Comparison of ENCODE assay signal across 15 mouse cellular contexts in the genomic region with DNA sequence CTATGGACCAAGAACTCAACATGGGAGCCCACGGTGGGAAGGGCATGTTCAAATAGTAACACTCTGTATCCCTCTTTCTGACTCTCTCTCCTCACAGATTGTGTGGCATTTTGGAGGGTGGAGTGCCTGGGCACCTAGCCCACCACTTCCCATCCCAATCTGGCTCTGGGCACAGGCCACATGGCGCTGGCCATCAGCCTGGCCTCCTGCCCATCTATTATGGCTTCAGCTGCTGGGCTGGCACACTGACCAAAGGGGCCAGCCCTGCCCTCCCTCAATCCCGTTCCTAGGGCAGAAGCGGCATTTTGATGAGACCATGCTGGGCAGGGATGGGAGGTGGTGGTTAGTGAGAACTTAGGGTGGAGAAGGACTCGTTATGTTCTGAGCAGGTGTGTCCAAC. TPM values are rescaled to one million over a fixed set of nuclear protein-coding genes. Genes with fewer than 3 reads are reported as not detected.
DNase-seq lines count a peak whose midpoint lies in the region; ATAC-seq lines count a peak whose summit lies in the region.
"Had no signal": no experiment of that assay in that cellular context is flagged by ENCODE, and none has a peak within 500 bp of the region (broad histone marks: within the 10 kb centered on the region; RNA-seq: fewer than 3 reads in every experiment).

No protein-coding gene starts in this region.

- H3K27ac ChIP-seq in forebrain, embryonic 14.5 days (ENCODE audit: low read depth, low read length): peak overlapping the region; percentile 65; the same call in 1 of the 2 replicates
- no peak overlapping the region for H3K27ac ChIP-seq in forebrain, embryonic 10.5 days
- 0 out of 2 replicates have a peak overlapping the region, but pooled peaks have one; percentile 53 for H3K27ac ChIP-seq in midbrain, embryonic 15.5 days
- H3K27ac ChIP-seq in midbrain, embryonic 13.5 days: no peak overlapping the region
- H3K27ac ChIP-seq in limb, embryonic 10.5 days: no peak overlapping the region
- H3K27ac ChIP-seq: heart, embryonic 13.5 days; stomach, embryonic 15.5 days had no signal

- H3K4me1 ChIP-seq in forebrain, embryonic 14.5 days (ENCODE audit: control insufficient read depth, insufficient read depth, low read length): peaks cover 19% of the 10 kb centered on the region
- peaks cover 22% of the 10 kb centered on the region for H3K4me1 ChIP-seq in forebrain, embryonic 10.5 days
- H3K4me1 ChIP-seq in midbrain, embryonic 15.5 days: peaks cover 18% of the 10 kb centered on the region; the same call in 1 of the 2 replicates
- H3K4me1 ChIP-seq in midbrain, embryonic 13.5 days (replicated peaks): peaks cover 18% of the 10 kb centered on the region
- H3K4me1 ChIP-seq in limb, embryonic 10.5 days: peaks cover 32% of the 10 kb centered on the region

- no peaks in the 10 kb centered on the region for H3K27me3 ChIP-seq in forebrain, embryonic 14.5 days (replicated peaks; ENCODE audit: control insufficient read depth, insufficient read depth, low read length)
- peaks cover 74% of the 10 kb centered on the region for H3K27me3 ChIP-seq in forebrain, embryonic 10.5 days (ENCODE audit: poor library complexity, severe bottlenecking)
- H3K27me3 ChIP-seq in midbrain, embryonic 15.5 days (replicated peaks): 0 out of 2 replicates have a peak, but pooled peaks cover 6% of the 10 kb centered on the region
- H3K27me3 ChIP-seq in midbrain, embryonic 13.5 days: peaks cover 39% of the 10 kb centered on the region
- peaks cover 52% of the 10 kb centered on the region for H3K27me3 ChIP-seq in limb, embryonic 10.5 days (ENCODE audit: low read depth, poor library complexity, severe bottlenecking)
- H3K27me3 ChIP-seq: Patski had no signal

- no peak for ATAC-seq in forebrain, embryonic 14.5 days
- no peak for ATAC-seq in midbrain, embryonic 15.5 days (replicated peaks)
- no peak for ATAC-seq in midbrain, embryonic 13.5 days
- ATAC-seq: Patski had no signal

- H3K4me2 ChIP-seq in forebrain, embryonic 14.5 days (ENCODE audit: low read length): no peak overlapping the region
- no peak overlapping the region for H3K4me2 ChIP-seq in midbrain, embryonic 15.5 days
- no peak overlapping the region for H3K4me2 ChIP-seq in midbrain, embryonic 13.5 days (replicated peaks)
- H3K4me2 ChIP-seq: heart, embryonic 13.5 days; stomach, embryonic 15.5 days had no signal

- no peaks in the 10 kb centered on the region for H3K36me3 ChIP-seq in forebrain, embryonic 14.5 days (ENCODE audit: control insufficient read depth, insufficient read depth, low read length)
- H3K36me3 ChIP-seq in forebrain, embryonic 10.5 days (replicated peaks): no peaks in the 10 kb centered on the region
- H3K36me3 ChIP-seq in midbrain, embryonic 15.5 days (replicated peaks): no peaks in the 10 kb centered on the region
- no peaks in the 10 kb centered on the region for H3K36me3 ChIP-seq in midbrain, embryonic 13.5 days
- no peaks in the 10 kb centered on the region for H3K36me3 ChIP-seq in limb, embryonic 10.5 days
- H3K36me3 ChIP-seq: heart, embryonic 13.5 days; stomach, embryonic 15.5 days had no signal

- no peaks in the 10 kb centered on the region for H3K9me3 ChIP-seq in forebrain, embryonic 14.5 days (replicated peaks; ENCODE audit: control insufficient read depth, low read length)
- no peaks in the 10 kb centered on the region for H3K9me3 ChIP-seq in forebrain, embryonic 10.5 days
- H3K9me3 ChIP-seq in midbrain, embryonic 15.5 days: no peaks in the 10 kb centered on the region
- no peaks in the 10 kb centered on the region for H3K9me3 ChIP-seq in midbrain, embryonic 13.5 days
- no peaks in the 10 kb centered on the region for H3K9me3 ChIP-seq in limb, embryonic 10.5 days (replicated peaks)
- H3K9me3 ChIP-seq: heart, embryonic 13.5 days; stomach, embryonic 15.5 days had no signal

- WGBS in forebrain, embryonic 14.5 days: 56% methylated on average over 5 of the region's 5 CpGs
- WGBS in forebrain, embryonic 10.5 days: 84% methylated on average over 5 of the region's 5 CpGs
- WGBS in midbrain, embryonic 15.5 days: 64% methylated on average over 5 of the region's 5 CpGs
- 88% methylated on average over 5 of the region's 5 CpGs for WGBS in midbrain, embryonic 13.5 days
- WGBS in limb, embryonic 10.5 days: 82% methylated on average over 5 of the region's 5 CpGs

- DNase-seq in forebrain, embryonic 14.5 days (ENCODE audit: low spot score): no peak
- DNase-seq in forebrain, embryonic 10.5 days (ENCODE audit: extremely low spot score, low spot score): no peak
- DNase-seq in cerebellum, postnatal 14 days: peak; percentile 99 to 100
- DNase-seq in layer of hippocampus, postnatal 25 days (ENCODE audit: extremely low spot score in 1 of 2, low spot score in 1 of 2): peak; percentile 59 to 60
- DNase-seq in retina, embryonic 14.5 days (ENCODE audit: low spot score): no peak
- no peak for DNase-seq in limb, embryonic 10.5 days (ENCODE audit: low spot score)
- DNase-seq: adrenal gland, postnatal 10 days; embryo, embryonic 11 days; kidney, adult 11 months; lung, adult 2 months had no signal

- no peak overlapping the region for H3K4me3 ChIP-seq in forebrain, embryonic 14.5 days (ENCODE audit: low read depth, low read length)
- H3K4me3 ChIP-seq in forebrain, embryonic 10.5 days: no peak overlapping the region
- no peak overlapping the region for H3K4me3 ChIP-seq in midbrain, embryonic 15.5 days
- no peak overlapping the region for H3K4me3 ChIP-seq in midbrain, embryonic 13.5 days (replicated peaks)
- no peak overlapping the region for H3K4me3 ChIP-seq in limb, embryonic 10.5 days
- H3K4me3 ChIP-seq: heart, embryonic 13.5 days; stomach, embryonic 15.5 days had no signal

- H3K9ac ChIP-seq in forebrain, embryonic 14.5 days (ENCODE audit: low read length): no peak overlapping the region
- no peak overlapping the region for H3K9ac ChIP-seq in midbrain, embryonic 15.5 days
- no peak overlapping the region for H3K9ac ChIP-seq in midbrain, embryonic 13.5 days (replicated peaks)
- H3K9ac ChIP-seq: heart, embryonic 13.5 days; stomach, embryonic 15.5 days had no signal

RNA-seq across cellular contexts. Expression of a gene that starts 11.3 kb away (rescaled TPM):
- 48.2 and 61.2 TPM in 2 replicates for polyA plus RNA-seq in forebrain, embryonic 14.5 days (2014; fragmentation: Nextera tagmentation; extraction: Ambion mirVana)
- 21.9 and 24.0 TPM in 2 replicates for polyA plus RNA-seq in forebrain, embryonic 10.5 days (2016; fragmentation: Nextera tagmentation; extraction: Ambion mirVana)
- 41.9 and 43.0 TPM in 2 replicates for polyA plus RNA-seq in midbrain, embryonic 15.5 days (2015; fragmentation: Nextera tagmentation; extraction: Ambion mirVana)
- 41.9 and 51.1 TPM in 2 replicates for polyA plus RNA-seq in midbrain, embryonic 13.5 days (2015; fragmentation: Nextera tagmentation; extraction: Ambion mirVana)
- total RNA-seq in layer of hippocampus, postnatal 25 days (2021): 10 to 100 TPM; 85.8 to 91.4 TPM
- 26.3 and 33.5 TPM in 2 replicates for polyA plus RNA-seq in limb, embryonic 10.5 days (2016; fragmentation: Nextera tagmentation; extraction: Ambion mirVana)

Comparison
In these comparisons a context has a peak if more than half of its experiments do, and no peak if none do; other contexts are left out.
1. H3K27ac ChIP-seq: peak in forebrain, embryonic 14.5 days (single experiment) and midbrain, embryonic 15.5 days (single experiment); none in forebrain, embryonic 10.5 days (single experiment), midbrain, embryonic 13.5 days (single experiment) and limb, embryonic 10.5 days (single experiment).
2. DNase-seq: peak in cerebellum, postnatal 14 days (2 of 2) and layer of hippocampus, postnatal 25 days (2 of 2); none in forebrain, embryonic 14.5 days (single experiment), forebrain, embryonic 10.5 days (single experiment), retina, embryonic 14.5 days (single experiment) and limb, embryonic 10.5 days (single experiment).